Mouse (Mus musculus): ENCODE results near the gene Atp4b. TPM values are rescaled to one million over a fixed set of nuclear protein-coding genes. Genes with fewer than 3 reads are reported as not detected.
"Not testable (repeated sequence)": the region's sequence is repeated elsewhere in the genome, so short reads cannot be mapped to it uniquely, and the experiment has no call there.

Atp4b gene
- polyA plus RNA-seq, 1 experiment from 2014 or later = not detected

DNA sequence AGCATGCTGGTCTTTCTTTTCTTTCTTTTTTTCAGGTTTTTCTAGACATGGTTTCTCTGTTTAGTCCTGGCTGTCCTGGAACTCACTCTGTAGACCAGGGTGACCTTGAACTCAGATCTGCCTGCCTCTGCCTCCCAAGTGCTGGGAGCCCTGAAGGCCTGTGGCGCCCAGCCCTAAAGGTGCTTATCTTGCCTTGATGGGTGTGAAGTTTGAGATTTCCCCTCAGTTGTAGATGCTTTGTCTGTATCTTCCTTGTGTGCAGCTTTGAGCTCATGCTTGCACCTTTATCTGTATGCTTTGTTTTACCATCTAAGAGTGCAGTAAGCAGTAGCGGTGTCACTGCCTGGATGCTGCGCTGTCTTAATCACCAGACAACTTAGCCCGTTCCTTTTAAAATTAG, 53.5 kb downstream of the Atp4b start:
- ATAC-seq (ENCODE audit: low FRiP score, low TSS enrichment) (no peak), DNase-seq (no peak)
- H3K27me3 ChIP-seq (ENCODE audit: control insufficient read depth, insufficient read depth, low read length) = no peaks in the 10 kb centered on the region
- H3K4me1 ChIP-seq (ENCODE audit: control insufficient read depth, insufficient read depth, low read length) = peaks cover 11% of the 10 kb centered on the region
- peaks cover 71% of the 10 kb centered on the region for H3K36me3 ChIP-seq (ENCODE audit: control insufficient read depth, insufficient read depth, low read length)
- no peak overlapping the region for H3K9ac ChIP-seq (replicated peaks; ENCODE audit: low read length)
- WGBS = 94% methylated on average over 4 of the region's 4 CpGs
- H3K4me3 ChIP-seq (replicated peaks; ENCODE audit: low read depth, low read length) = no peak overlapping the region
- no peak overlapping the region for H3K4me2 ChIP-seq (ENCODE audit: low read length)
- H3K27ac ChIP-seq (replicated peaks; ENCODE audit: low read depth, low read length) = no peak overlapping the region
- H3K9me3 ChIP-seq (ENCODE audit: control insufficient read depth, low read length) = no peaks in the 10 kb centered on the region

DNA sequence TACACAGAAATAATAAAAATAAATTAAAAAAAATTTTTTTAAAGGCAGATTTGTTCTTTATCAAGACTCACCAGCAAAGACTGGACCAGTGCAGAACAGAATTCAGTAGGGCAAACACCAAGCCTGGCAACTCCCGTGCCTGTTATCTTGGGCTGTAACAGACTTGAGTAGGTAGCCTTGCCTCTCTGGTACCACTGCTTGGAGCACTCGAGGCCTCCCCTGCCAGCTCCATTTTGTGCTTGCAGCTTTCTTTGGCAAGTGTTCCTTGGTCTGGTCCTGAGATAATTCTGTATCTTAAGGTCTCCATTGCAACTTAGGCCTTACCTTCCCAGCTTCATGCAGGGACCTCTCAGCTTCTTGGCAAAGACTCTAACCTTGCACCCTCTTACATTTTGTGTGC, 54.3 kb downstream of the Atp4b start:
- H3K27me3 ChIP-seq (ENCODE audit: control insufficient read depth, insufficient read depth, low read length) = no peaks in the 10 kb centered on the region
- 85% methylated on average over 2 of the region's 2 CpGs for WGBS
- peaks cover 63% of the 10 kb centered on the region for H3K36me3 ChIP-seq (ENCODE audit: control insufficient read depth, insufficient read depth, low read length)
- H3K9me3 ChIP-seq (ENCODE audit: control insufficient read depth, low read length) = no peaks in the 10 kb centered on the region
- peaks cover 11% of the 10 kb centered on the region for H3K4me1 ChIP-seq (ENCODE audit: control insufficient read depth, insufficient read depth, low read length)
- H3K9ac ChIP-seq (replicated peaks; ENCODE audit: low read length) = no peak overlapping the region
- ATAC-seq (ENCODE audit: low FRiP score, low TSS enrichment) (no peak), DNase-seq (no peak)
- H3K4me3 ChIP-seq (replicated peaks; ENCODE audit: low read depth, low read length) = no peak overlapping the region
- H3K4me2 ChIP-seq (ENCODE audit: low read length) = no peak overlapping the region
- no peak overlapping the region for H3K27ac ChIP-seq (replicated peaks; ENCODE audit: low read depth, low read length)

DNA sequence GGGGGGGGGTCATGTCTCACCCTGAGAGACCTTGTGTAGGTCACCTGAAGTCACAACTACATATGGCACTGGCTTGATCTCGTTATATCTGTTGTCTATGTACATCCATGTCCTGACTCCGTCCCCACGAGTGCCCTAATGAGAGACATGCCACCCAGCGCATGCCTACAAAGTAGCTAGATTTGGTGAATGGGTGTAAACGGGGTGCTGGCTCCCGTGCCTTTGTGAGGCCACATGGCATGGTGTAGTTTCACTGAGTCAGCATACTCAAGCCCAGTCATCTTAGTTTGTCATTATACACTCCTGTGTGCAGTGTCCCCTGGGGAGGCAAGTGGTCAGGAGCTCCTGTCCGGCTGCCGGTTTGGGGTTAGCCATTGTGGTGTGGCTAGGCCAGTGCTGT, 56.0 kb downstream of the Atp4b start:
- 84% methylated on average over 8 of the region's 8 CpGs for WGBS
- no peaks in the 10 kb centered on the region for H3K9me3 ChIP-seq (ENCODE audit: control insufficient read depth, low read length)
- peaks cover 11% of the 10 kb centered on the region for H3K4me1 ChIP-seq (ENCODE audit: control insufficient read depth, insufficient read depth, low read length)
- no peak overlapping the region for H3K9ac ChIP-seq (replicated peaks; ENCODE audit: low read length)
- no peaks in the 10 kb centered on the region for H3K27me3 ChIP-seq (ENCODE audit: control insufficient read depth, insufficient read depth, low read length)
- DNase-seq = no peak
- H3K4me3 ChIP-seq (replicated peaks; ENCODE audit: low read depth, low read length) = no peak overlapping the region
- ATAC-seq (ENCODE audit: low FRiP score, low TSS enrichment) = no peak
- H3K4me2 ChIP-seq (ENCODE audit: low read length) = peak overlapping the region; percentile 6; the same call in 1 of the 2 replicates
- peaks cover 46% of the 10 kb centered on the region for H3K36me3 ChIP-seq (ENCODE audit: control insufficient read depth, insufficient read depth, low read length)
- no peak overlapping the region for H3K27ac ChIP-seq (replicated peaks; ENCODE audit: low read depth, low read length)

DNA sequence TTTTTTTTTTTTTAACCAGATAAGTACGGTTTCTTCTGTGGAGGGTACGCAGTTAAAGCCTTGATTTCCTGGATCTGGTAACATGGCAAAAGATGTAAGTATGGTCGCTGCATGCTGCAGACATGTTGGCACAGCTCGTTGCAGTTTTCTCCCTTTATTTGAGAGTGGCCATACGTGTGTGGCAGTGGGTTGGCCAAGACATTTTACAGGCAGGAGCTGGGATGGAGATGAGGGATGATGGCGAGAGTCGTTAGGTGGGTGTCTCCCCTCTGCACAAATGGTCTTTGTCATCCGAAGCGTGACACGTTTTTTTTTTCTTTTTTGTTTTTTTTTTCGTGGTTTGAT, 57.0 kb downstream of the Atp4b start:
- no peak overlapping the region for H3K27ac ChIP-seq (replicated peaks; ENCODE audit: low read depth, low read length)
- 3% methylated on average over 11 of the region's 11 CpGs for WGBS
- no peaks in the 10 kb centered on the region for H3K27me3 ChIP-seq (ENCODE audit: control insufficient read depth, insufficient read depth, low read length)
- peaks cover 35% of the 10 kb centered on the region for H3K36me3 ChIP-seq (ENCODE audit: control insufficient read depth, insufficient read depth, low read length)
- DNase-seq (peak; percentile 18), ATAC-seq (ENCODE audit: low FRiP score, low TSS enrichment) (no peak)
- peak overlapping the region; percentile 87 for H3K4me3 ChIP-seq (replicated peaks; ENCODE audit: low read depth, low read length)
- peak overlapping the region; percentile 87 for H3K4me2 ChIP-seq (ENCODE audit: low read length)
- peak overlapping the region; percentile 88 for H3K9ac ChIP-seq (replicated peaks; ENCODE audit: low read length)
- peaks cover 11% of the 10 kb centered on the region for H3K4me1 ChIP-seq (ENCODE audit: control insufficient read depth, insufficient read depth, low read length)
- H3K9me3 ChIP-seq (ENCODE audit: control insufficient read depth, low read length) = no peaks in the 10 kb centered on the region

DNA sequence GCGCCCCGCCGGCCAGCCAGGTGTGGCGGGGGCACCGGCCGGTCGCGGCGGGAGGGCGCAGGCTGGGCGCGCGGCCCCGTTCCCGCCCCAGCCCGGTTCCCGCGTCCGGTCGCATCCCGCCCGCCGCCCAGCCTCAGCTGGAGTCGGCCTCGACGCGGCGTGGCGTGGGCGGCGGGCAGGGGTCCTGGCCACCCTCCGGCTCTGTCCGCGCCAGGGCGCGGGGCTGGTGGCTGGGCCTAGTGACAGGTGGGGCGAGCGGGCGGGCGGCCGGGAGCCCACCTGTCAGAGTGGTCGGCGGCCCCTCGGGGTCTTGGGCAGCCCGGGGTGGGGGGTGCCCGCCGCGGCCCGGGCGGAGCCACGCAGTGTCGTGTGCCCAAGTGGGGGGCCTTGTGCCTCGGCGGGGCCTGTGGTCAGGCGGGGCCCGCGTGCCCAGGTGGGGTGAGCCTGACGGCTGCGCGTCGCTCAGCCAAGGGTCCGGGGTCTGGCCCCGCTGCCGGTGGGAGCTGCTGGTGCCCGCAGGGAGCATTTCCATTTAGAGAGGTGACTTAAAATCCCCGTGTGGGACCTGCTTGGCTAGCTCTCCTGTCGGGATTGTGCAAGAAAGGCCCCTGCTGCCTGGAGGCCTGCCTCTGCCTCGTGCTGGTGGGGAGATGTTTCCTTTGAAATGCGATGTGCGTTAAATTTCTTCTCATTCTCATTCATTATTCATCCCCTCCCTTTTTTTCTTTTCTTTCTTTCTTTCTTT, 57.6 kb downstream of the Atp4b start:
- H3K27ac ChIP-seq (replicated peaks; ENCODE audit: low read depth, low read length) = peak overlapping the region; percentile 78
- H3K4me3 ChIP-seq (replicated peaks; ENCODE audit: low read depth, low read length) = peak overlapping the region; percentile 87
- peak overlapping the region; percentile 87 for H3K4me2 ChIP-seq (ENCODE audit: low read length)
- ATAC-seq (ENCODE audit: low FRiP score, low TSS enrichment) = peak; percentile 76
- H3K4me1 ChIP-seq (ENCODE audit: control insufficient read depth, insufficient read depth, low read length) = peaks cover 11% of the 10 kb centered on the region
- H3K9me3 ChIP-seq (ENCODE audit: control insufficient read depth, low read length) = no peaks in the 10 kb centered on the region
- WGBS = 3% methylated on average over 56 of the region's 70 CpGs
- no peaks in the 10 kb centered on the region for H3K27me3 ChIP-seq (ENCODE audit: control insufficient read depth, insufficient read depth, low read length)
- peaks cover 30% of the 10 kb centered on the region for H3K36me3 ChIP-seq (ENCODE audit: control insufficient read depth, insufficient read depth, low read length)
- peak overlapping the region; percentile 88 for H3K9ac ChIP-seq (replicated peaks; ENCODE audit: low read length)
- peak; percentile 56 for DNase-seq

DNA sequence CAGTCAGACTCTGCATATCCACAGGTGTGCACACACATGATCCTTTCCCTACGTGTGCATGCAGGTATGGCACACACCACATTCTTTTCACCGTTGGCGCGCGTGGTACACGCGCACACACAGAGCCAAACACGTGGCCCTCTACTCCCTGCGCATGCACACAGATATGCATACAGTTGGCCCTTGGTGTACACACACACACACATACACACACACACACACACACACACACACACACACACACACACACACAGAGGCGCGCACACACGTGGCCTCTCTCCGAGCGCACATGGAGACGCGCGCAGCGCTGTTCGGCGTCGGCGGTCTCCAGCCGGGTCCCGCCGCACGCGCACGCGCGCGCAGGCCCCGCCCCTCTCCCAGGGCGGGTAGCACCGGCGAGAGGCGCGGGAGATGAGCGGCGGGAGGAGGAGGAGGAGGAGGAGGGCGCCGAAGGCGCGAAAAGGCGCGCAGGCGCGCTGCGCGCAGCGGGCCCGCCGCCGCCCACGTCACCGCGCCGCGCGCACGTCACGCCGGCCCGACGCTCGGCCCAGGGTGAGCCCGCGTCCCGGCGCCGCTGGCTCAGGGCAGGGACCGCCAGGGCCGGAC, 58.3 kb downstream of the Atp4b start, which contains the start of gene Tfdp1:
Gene Tfdp1, plus strand, starts transcription at position 497 of the 606 bp plus-strand sequence.
- H3K4me1 ChIP-seq (ENCODE audit: control insufficient read depth, insufficient read depth, low read length) = peaks cover 11% of the 10 kb centered on the region
- H3K27me3 ChIP-seq (ENCODE audit: control insufficient read depth, insufficient read depth, low read length) = no peaks in the 10 kb centered on the region
- peak within 1 kb of the TSS; percentile 87 for H3K4me2 ChIP-seq (ENCODE audit: low read length)
- H3K36me3 ChIP-seq (ENCODE audit: control insufficient read depth, insufficient read depth, low read length) = peaks cover 23% of the 10 kb centered on the region
- H3K9me3 ChIP-seq (ENCODE audit: control insufficient read depth, low read length) = no peaks in the 10 kb centered on the region
- peak within 1 kb of the TSS; percentile 78 for H3K27ac ChIP-seq (replicated peaks; ENCODE audit: low read depth, low read length)
- ATAC-seq (ENCODE audit: low FRiP score, low TSS enrichment) = peak; percentile 95
- H3K4me3 ChIP-seq (replicated peaks; ENCODE audit: low read depth, low read length) = peak within 1 kb of the TSS; percentile 87
- WGBS = 1% methylated on average over 50 of the region's 72 CpGs
- peak; percentile 96 for DNase-seq
- H3K9ac ChIP-seq (replicated peaks; ENCODE audit: low read length) = peak within 1 kb of the TSS; percentile 88

DNA sequence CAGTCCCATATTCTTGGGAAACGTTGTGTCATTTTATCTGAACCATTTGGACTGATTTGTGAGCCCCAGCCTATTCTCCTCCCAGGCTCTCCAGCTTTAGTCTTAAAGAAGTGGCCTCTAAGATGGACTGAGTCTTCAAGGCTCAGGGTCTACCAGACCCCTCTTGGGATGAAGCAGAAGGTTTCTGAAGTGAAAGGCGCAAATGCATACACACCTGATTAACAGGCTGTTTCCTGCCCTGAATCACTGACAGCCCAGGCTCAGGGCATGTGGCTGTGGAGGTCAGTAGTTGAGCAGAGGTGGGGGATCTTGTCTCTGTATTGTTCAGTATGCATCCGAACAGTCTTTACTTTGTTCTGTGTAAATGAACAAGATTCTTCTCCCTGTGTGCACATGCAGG, 58.9 kb downstream of the Atp4b start:
- WGBS = 87% methylated on average over 3 of the region's 3 CpGs

DNA sequence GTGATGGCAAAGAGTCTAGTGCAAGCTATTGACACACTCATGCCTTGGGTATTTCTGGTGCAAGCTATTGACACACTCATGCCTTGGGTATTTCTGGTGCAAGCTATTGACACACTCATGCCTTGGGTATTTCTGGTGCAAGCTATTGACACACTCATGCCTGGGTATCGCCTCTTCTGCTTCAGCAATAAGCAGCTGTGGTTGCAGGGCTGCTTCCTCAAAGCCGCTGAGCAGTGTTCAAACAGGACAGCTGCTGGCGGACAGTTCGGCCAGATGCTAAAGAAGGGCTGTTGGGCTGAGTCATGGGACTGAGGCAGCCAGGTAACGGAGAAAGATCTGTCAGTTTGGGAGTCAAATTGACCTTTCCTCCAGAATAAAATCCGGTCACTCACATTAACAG, 59.4 kb downstream of the Atp4b start:
- peaks cover 11% of the 10 kb centered on the region for H3K4me1 ChIP-seq (ENCODE audit: control insufficient read depth, insufficient read depth, low read length)
- H3K27me3 ChIP-seq (ENCODE audit: control insufficient read depth, insufficient read depth, low read length); H3K4me3 ChIP-seq (replicated peaks; ENCODE audit: low read depth, low read length); H3K9ac ChIP-seq (replicated peaks; ENCODE audit: low read length); H3K9me3 ChIP-seq (ENCODE audit: control insufficient read depth, low read length); H3K4me2 ChIP-seq (ENCODE audit: low read length); ATAC-seq (ENCODE audit: low FRiP score, low TSS enrichment); DNase-seq; H3K27ac ChIP-seq (replicated peaks; ENCODE audit: low read depth, low read length): not testable (repeated sequence)
- peaks cover 16% of the 10 kb centered on the region for H3K36me3 ChIP-seq (ENCODE audit: control insufficient read depth, insufficient read depth, low read length)
- WGBS = 92% methylated on average over 6 of the region's 6 CpGs

More for the DNA sequence above, 58.9 kb downstream of the Atp4b start:
- DNase-seq = no peak
- no peak overlapping the region for H3K27ac ChIP-seq (replicated peaks; ENCODE audit: low read depth, low read length)
- H3K36me3 ChIP-seq (ENCODE audit: control insufficient read depth, insufficient read depth, low read length) = peaks cover 19% of the 10 kb centered on the region
- H3K4me2 ChIP-seq (ENCODE audit: low read length) = peak overlapping the region; percentile 87
- H3K27me3 ChIP-seq (ENCODE audit: control insufficient read depth, insufficient read depth, low read length) = no peaks in the 10 kb centered on the region
- H3K9me3 ChIP-seq (ENCODE audit: control insufficient read depth, low read length) = no peaks in the 10 kb centered on the region
- no peak for ATAC-seq (ENCODE audit: low FRiP score, low TSS enrichment)
- H3K4me3 ChIP-seq (replicated peaks; ENCODE audit: low read depth, low read length) = peak overlapping the region; percentile 87; the same call in 1 of the 2 replicates
- peaks cover 11% of the 10 kb centered on the region for H3K4me1 ChIP-seq (ENCODE audit: control insufficient read depth, insufficient read depth, low read length)
- H3K9ac ChIP-seq (replicated peaks; ENCODE audit: low read length) = no peak overlapping the region; the same call in 1 of the 2 replicates

Measured in midbrain, embryonic 14.5 days (tissue).